Mouse (Mus musculus): ENCODE measurements around the gene Olfr453. TPM values are rescaled to one million over a fixed set of nuclear protein-coding genes. Genes with fewer than 3 reads are reported as not detected.

Olfr453 gene
- not detected for polyA plus RNA-seq (2014; fragmentation: Illumina TruSeq; extraction: RNeasy Lipid Tissue Mini Kit (QIAGEN cat#74804); ENCODE audit: low read depth, low replicate concordance)

GRCm38 (mm10) chr6:42739071-42739470 is at the start of gene Olfr453:
Gene Olfr453, plus strand, starts transcription at chr6:42739371.

DNA sequence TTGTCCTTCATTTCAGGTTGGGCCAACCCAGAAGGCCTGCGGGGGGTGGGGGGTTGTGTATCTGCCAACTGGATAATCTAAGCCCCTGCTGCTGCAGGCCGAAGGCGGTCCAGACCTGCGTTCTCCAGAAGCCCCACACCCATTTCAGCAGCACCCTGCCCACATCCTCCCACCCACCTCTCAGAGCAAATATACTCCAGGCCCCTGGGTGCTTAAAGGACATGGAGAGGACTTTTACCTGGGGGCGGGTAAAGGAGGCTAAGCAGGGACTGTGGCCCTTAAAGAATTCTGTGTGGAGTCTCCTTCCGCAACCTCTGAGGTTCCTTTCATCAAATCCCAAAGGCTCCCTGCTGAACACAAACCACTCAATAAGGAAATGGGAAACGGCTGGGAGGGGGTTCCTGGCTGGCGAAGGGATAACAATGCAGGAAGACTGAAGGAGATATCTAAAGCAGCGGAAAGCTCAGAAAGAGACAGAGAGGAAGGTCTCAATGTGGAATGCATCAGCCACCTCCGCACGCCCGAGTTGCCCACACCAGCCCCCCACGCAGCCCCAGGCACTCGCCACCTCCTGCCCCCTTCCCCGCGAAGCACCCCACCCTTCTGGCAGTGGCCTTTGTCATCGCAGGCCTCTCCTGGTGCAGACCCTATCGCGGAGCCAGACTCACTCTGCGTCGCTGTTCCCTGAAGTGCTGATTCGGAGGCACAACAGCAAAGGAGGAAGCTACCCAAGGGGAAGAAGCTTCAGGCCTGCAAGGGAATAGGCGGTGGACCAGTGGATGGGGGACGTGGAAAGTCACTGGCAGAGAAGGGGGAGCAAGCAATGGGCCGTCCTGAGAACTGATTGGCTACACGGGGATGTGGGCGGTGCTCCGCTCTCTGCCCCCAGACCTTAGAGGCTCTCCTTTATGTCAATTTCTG is 29.6 kb upstream of the Olfr453 start, which contains the start of gene Tcaf1:
Gene Tcaf1, minus strand, starts transcription at position 798 of the 921 bp plus-strand sequence.

GRCm38 (mm10) chr6:42756104-42756503 is 16.9 kb downstream of the Olfr453 start, which contains the start of gene Olfr38:
Gene Olfr38, plus strand, starts transcription at chr6:42756404.

GRCm38 (mm10) chr6:42784793-42785192 is 45.6 kb downstream of the Olfr453 start, which contains the start of gene Olfr452:
Gene Olfr452, plus strand, starts transcription at chr6:42785093.

Other genes with a start within 250 kb of the Olfr453 start
- not detected for gene Olfr455, start 191.8 kb upstream of the Olfr453 start, polyA plus RNA-seq (2014; fragmentation: Illumina TruSeq; extraction: RNeasy Lipid Tissue Mini Kit (QIAGEN cat#74804); ENCODE audit: low read depth, low replicate concordance)
- gene Tcaf3, start 141.7 kb upstream of the Olfr453 start, polyA plus RNA-seq (2014; fragmentation: Illumina TruSeq; extraction: RNeasy Lipid Tissue Mini Kit (QIAGEN cat#74804); ENCODE audit: low read depth, low replicate concordance), result not detected
- gene Tcaf2, start 94.1 kb upstream of the Olfr453 start, polyA plus RNA-seq (2014; fragmentation: Illumina TruSeq; extraction: RNeasy Lipid Tissue Mini Kit (QIAGEN cat#74804); ENCODE audit: low read depth, low replicate concordance), result 11.6 TPM
- 133 TPM for gene Tcaf1, start 29.3 kb upstream of the Olfr453 start, polyA plus RNA-seq (2014; fragmentation: Illumina TruSeq; extraction: RNeasy Lipid Tissue Mini Kit (QIAGEN cat#74804); ENCODE audit: low read depth, low replicate concordance)
- gene Olfr38, start 17.0 kb downstream of the Olfr453 start, polyA plus RNA-seq (2014; fragmentation: Illumina TruSeq; extraction: RNeasy Lipid Tissue Mini Kit (QIAGEN cat#74804); ENCODE audit: low read depth, low replicate concordance), result not detected
- not detected for gene Olfr452, start 45.7 kb downstream of the Olfr453 start, polyA plus RNA-seq (2014; fragmentation: Illumina TruSeq; extraction: RNeasy Lipid Tissue Mini Kit (QIAGEN cat#74804); ENCODE audit: low read depth, low replicate concordance)
- not detected for gene Olfr450, start 72.6 kb downstream of the Olfr453 start, polyA plus RNA-seq (2014; fragmentation: Illumina TruSeq; extraction: RNeasy Lipid Tissue Mini Kit (QIAGEN cat#74804); ENCODE audit: low read depth, low replicate concordance)
- gene Olfr449, start 95.0 kb downstream of the Olfr453 start, polyA plus RNA-seq (2014; fragmentation: Illumina TruSeq; extraction: RNeasy Lipid Tissue Mini Kit (QIAGEN cat#74804); ENCODE audit: low read depth, low replicate concordance), result not detected
- not detected for gene Olfr448, start 151.1 kb downstream of the Olfr453 start, polyA plus RNA-seq (2014; fragmentation: Illumina TruSeq; extraction: RNeasy Lipid Tissue Mini Kit (QIAGEN cat#74804); ENCODE audit: low read depth, low replicate concordance)
- gene Olfr447, start 169.5 kb downstream of the Olfr453 start, polyA plus RNA-seq (2014; fragmentation: Illumina TruSeq; extraction: RNeasy Lipid Tissue Mini Kit (QIAGEN cat#74804); ENCODE audit: low read depth, low replicate concordance), result not detected
- gene Olfr446, start 182.0 kb downstream of the Olfr453 start, polyA plus RNA-seq (2014; fragmentation: Illumina TruSeq; extraction: RNeasy Lipid Tissue Mini Kit (QIAGEN cat#74804); ENCODE audit: low read depth, low replicate concordance), result not detected
- gene Olfr444, start 209.7 kb downstream of the Olfr453 start, polyA plus RNA-seq (2014; fragmentation: Illumina TruSeq; extraction: RNeasy Lipid Tissue Mini Kit (QIAGEN cat#74804); ENCODE audit: low read depth, low replicate concordance), result not detected

Data from adrenal gland, adult 10 weeks (tissue).